Mouse (Mus musculus) ES-E14 (cell line): ENCODE measurements around the gene Zfp697. TPM values are rescaled to one million over a fixed set of nuclear protein-coding genes. Genes with fewer than 3 reads are reported as not detected.

Experiments used
- DNase-seq: peaks from one replicate; pipeline ENCODE4 v3.0.0-alpha.2; 2013; ENCODE audit warnings: low read depth, low spot score
- H3K27ac ChIP-seq: 2 replicates; pipeline ENCODE4 v1.5.1; 2012; ENCODE audit warnings: low read depth, mild to moderate bottlenecking, low read length, moderate library complexity, mixed read lengths; ENCODE audit not compliant: poor library complexity, insufficient read depth, severe bottlenecking
- H3K36me3 ChIP-seq: 2 replicates; pipeline ENCODE4 v1.6.1; 2012; ENCODE audit warnings: mild to moderate bottlenecking, low read length, moderate library complexity, mixed read lengths; ENCODE audit not compliant: control insufficient read depth, poor library complexity, insufficient read depth, severe bottlenecking
- H3K4me1 ChIP-seq, 2 experiments: fragments of 150-350 bp in 1 of 2; sonication (generic) in 1 of 2; 2 replicates each; pipeline ENCODE4 v1.6.1; 2012; ENCODE audit warnings: low read length in 2 of 2, mild to moderate bottlenecking in 1 of 2, mixed read lengths in 1 of 2; ENCODE audit not compliant: control insufficient read depth in 2 of 2, insufficient read depth in 2 of 2, poor library complexity in 1 of 2
- H3K4me3 ChIP-seq, 2 experiments: fragments of 150-350 bp in 1 of 2; sonication (generic) in 1 of 2; 2 replicates each; pipeline ENCODE4 v1.5.1; 2012; ENCODE audit warnings: low read length in 2 of 2, low read depth in 1 of 2, mild to moderate bottlenecking in 1 of 2, mixed read lengths in 1 of 2; ENCODE audit not compliant: insufficient read depth in 1 of 2, poor library complexity in 1 of 2, severe bottlenecking in 1 of 2
- H3K9ac ChIP-seq: 2 replicates; pipeline ENCODE4 v1.6.1; 2012; ENCODE audit warnings: low read depth, mild to moderate bottlenecking, low read length, mixed read lengths; ENCODE audit not compliant: poor library complexity, insufficient read depth, severe bottlenecking
- H3K9me3 ChIP-seq: fragments of 150-350 bp; sonication (generic); 2 replicates; pipeline ENCODE4 v1.6.1; 2012; ENCODE audit warnings: low read depth, mild to moderate bottlenecking, low read length; ENCODE audit not compliant: control insufficient read depth, insufficient read depth
- CHD2 ChIP-seq: IDR thresholded peaks from 2 replicates; pipeline ENCODE4 v1.6.1; 2014; ENCODE audit warnings: mild to moderate bottlenecking, low read depth, low read length, inconsistent platforms
- HCFC1 ChIP-seq: IDR thresholded peaks from 2 replicates; pipeline ENCODE4 v1.6.1; 2012; ENCODE audit warnings: low read length, inconsistent platforms, borderline replicate concordance; ENCODE audit not compliant: insufficient read depth
- MAFK ChIP-seq: IDR thresholded peaks from 2 replicates; pipeline ENCODE4 v1.6.1; 2014; ENCODE audit warnings: mild to moderate bottlenecking, low read depth, low read length, inconsistent platforms; ENCODE audit not compliant: insufficient read depth
- ZC3H11A ChIP-seq: IDR thresholded peaks from 2 replicates; pipeline ENCODE4 v1.6.1; 2012; ENCODE audit warnings: low read depth, mild to moderate bottlenecking, inconsistent platforms, low read length, borderline replicate concordance
- ZNF384 ChIP-seq: IDR thresholded peaks from 2 replicates; pipeline ENCODE4 v1.6.1; 2012; ENCODE audit warnings: low read depth, low read length, inconsistent platforms
- in situ Hi-C, 2 experiments: fragments of 600-800 bp; cut with MboI; formaldehyde crosslinking; loops; one replicate each; pipeline ENCODE4 v1.15.1; 2025; ENCODE audit warnings: low sequenced_read_pairs in 2 of 2, inconsistent platforms in 1 of 2; ENCODE audit not compliant: unreplicated experiment in 2 of 2
- total RNA-seq: library from RNA; depleted of rRNA; stranded (reverse); fragments of 300-350 nt; gene quantifications from 2 replicates; pipeline ENCODE4 v1.2.3, GENCODE M21; 2012

Zfp697 gene
- total RNA-seq, 1 experiment: 3.4 TPM

DNA sequence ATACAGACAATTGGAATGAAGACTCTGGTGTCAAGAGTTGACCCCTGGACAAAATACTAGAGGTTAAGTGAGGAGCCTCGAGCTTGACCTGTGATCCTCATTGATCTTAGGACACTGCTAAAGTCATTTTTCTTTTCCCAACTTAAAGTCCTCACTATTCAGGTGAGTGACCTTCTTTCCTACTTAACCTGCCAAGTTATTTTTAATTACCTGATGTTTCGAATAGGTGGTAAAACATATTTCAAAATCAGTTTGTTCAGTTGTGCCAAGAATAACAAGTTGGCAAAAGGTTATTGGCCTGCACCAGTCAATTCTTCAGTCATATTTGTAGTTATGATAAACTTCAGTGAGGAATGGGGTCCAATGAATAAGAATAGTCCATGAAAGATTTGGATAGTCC lies 369.9 kb downstream of the Zfp697 start:
- Histone ChIP-seq H3K27ac (no peak overlapping the region), H3K4me1 (no peaks in the 10 kb centered on the region), H3K9me3 (no peaks in the 10 kb centered on the region), H3K9ac (no peak overlapping the region), H3K4me3 (no peak overlapping the region), H3K36me3 (no peaks in the 10 kb centered on the region)
- TF ChIP-seq ZC3H11A: no peak
- TF ChIP-seq HCFC1: no peak
- TF ChIP-seq MAFK: no peak
- no peak for TF ChIP-seq CHD2
- no peak for TF ChIP-seq ZNF384
- no peak for DNase-seq
- in situ Hi-C loops: no loop called here

DNA sequence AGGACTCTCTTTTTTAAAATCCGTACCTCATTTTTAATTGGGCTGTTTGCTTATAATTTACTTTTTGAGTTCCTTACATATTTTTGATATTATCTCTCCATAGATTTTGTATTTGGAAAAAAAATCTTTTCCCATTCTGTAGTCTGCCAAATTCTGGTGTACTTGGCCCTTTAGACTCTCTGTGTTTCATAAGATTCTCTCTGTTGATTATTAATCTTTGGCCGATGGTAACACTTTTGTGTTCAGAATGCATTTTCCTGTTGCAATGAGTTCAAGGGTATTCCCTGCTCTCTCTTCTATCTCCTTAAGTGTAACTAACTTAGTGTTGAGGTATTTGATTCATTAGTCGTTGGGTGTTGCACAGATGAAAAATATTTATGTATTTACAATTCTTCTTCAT lies 374.6 kb downstream of the Zfp697 start:
- no peak for DNase-seq
- H3K4me3 ChIP-seq: no peak overlapping the region
- no peaks in the 10 kb centered on the region for H3K36me3 ChIP-seq
- no peaks in the 10 kb centered on the region for H3K4me1 ChIP-seq
- in situ Hi-C loops: no loop called here
- H3K27ac ChIP-seq: no peak overlapping the region
- no peaks in the 10 kb centered on the region for H3K9me3 ChIP-seq
- TF ChIP-seq MAFK (no peak), HCFC1 (no peak), ZNF384 (no peak), ZC3H11A (no peak), CHD2 (no peak)
- H3K9ac ChIP-seq: no peak overlapping the region

DNA sequence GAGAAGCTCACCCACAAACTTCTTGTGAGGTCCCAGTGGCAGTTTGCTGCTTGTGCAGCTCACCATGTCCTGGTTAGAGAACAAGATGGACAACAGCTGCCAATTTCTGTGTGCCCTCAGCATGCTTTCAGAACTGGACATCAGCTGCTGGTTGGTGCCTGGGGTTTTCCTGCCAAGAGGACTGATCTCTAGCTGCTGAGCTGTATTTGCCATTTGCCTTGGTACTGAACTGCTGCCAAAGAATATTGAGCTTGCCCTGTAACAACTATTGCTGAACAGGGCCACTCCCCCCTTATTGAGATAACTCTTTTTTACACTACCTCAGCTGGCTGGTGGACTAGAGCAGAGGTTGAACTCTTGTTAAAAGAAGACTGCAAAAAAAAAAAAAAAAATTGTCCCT lies 381.9 kb downstream of the Zfp697 start:
- Histone ChIP-seq H3K4me3 (no peak overlapping the region), H3K36me3 (no peaks in the 10 kb centered on the region), H3K9ac (no peak overlapping the region), H3K9me3 (no peaks in the 10 kb centered on the region), H3K4me1 (no peaks in the 10 kb centered on the region), H3K27ac (no peak overlapping the region)
- in situ Hi-C loops: no loop called here
- no peak for TF ChIP-seq CHD2
- no peak for TF ChIP-seq MAFK
- TF ChIP-seq ZNF384: no peak
- TF ChIP-seq HCFC1: no peak
- no peak for TF ChIP-seq ZC3H11A
- no peak for DNase-seq

DNA sequence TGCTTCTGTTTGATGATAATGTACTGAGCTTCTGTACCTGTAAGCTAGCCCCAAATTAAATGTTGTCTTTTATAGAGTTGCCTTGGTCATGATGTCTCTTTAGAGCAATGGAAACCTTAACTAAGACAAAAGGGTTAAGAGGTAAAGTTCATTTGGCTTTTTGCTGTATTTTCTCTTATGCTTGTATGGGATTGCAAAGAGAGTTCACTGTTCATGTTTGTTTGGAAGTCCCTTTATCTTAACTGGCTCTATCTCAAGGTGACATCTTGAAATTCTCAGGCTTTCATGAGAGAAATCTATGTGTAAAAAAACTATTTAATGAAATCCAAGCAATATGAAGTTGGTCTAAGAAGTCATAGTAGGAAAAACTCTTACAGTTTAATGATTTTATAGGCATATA lies 398.7 kb downstream of the Zfp697 start:
- in situ Hi-C loops: no loop called here
- H3K9me3 ChIP-seq: peaks cover 2% of the 10 kb centered on the region; the same call in 1 of the 2 replicates
- no peak overlapping the region for H3K4me3 ChIP-seq
- TF ChIP-seq MAFK (no peak), ZC3H11A (no peak), HCFC1 (no peak), CHD2 (no peak)
- no peak overlapping the region for H3K9ac ChIP-seq
- DNase-seq: no peak
- H3K4me1 ChIP-seq: no peaks in the 10 kb centered on the region
- H3K36me3 ChIP-seq: no peaks in the 10 kb centered on the region
- H3K27ac ChIP-seq: no peak overlapping the region
